Comparison of ENCODE assay signal across 13 mouse cellular contexts in the genomic region with DNA sequence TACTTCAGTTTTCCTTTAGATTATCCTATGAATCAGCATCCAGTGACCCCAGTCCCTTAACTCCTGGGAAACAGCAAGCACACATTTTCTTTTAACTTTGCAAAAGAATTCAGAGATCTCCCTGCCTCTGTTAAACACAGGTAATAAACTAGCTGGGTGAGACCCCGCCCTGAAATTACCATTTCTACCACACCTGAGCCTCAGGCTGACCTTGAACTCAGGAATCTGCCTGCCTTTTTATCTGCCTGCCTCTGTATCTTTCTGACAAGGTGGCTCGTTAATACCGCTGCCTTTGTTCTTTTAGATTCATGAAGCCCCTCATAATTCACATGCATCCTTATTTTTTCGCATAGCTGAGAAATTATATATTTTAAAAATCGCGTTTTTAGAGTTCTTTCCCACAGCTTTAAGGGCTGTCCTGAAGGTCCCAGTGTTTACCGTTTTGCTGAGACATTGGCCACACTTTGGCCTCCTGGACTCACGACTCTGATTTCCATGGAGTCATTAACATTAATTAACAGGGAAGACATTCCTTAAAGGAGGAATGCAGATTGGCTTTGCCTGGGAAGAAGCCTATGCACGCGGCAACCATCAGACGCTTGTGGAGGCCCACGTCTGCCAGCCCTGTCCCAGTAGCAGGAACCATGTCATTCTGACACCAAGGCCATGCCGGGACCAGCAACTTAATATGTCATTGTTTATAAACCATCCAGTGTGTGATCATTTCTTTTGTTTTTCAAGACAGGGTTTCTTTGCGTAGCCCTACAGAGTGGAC.
"Had no signal": no experiment of that assay in that cellular context is flagged by ENCODE, and none has a peak within 500 bp of the region (broad histone marks: within the 10 kb centered on the region; RNA-seq: fewer than 3 reads in every experiment).

No protein-coding gene starts in this region.

- H3K4me1 ChIP-seq: kidney, embryonic 15.5 days; midbrain, embryonic 13.5 days had no signal

- H3K27me3 ChIP-seq: kidney, embryonic 15.5 days; midbrain, embryonic 13.5 days had no signal

- H3K9ac ChIP-seq: kidney, embryonic 15.5 days; liver, embryonic 14.5 days; liver, postnatal 0 days; lung, embryonic 14.5 days; midbrain, embryonic 13.5 days had no signal

- DNase-seq: kidney, adult 8-10 months; kidney, postnatal 14 days; layer of hippocampus, postnatal 36 days; liver, postnatal 0 days; lung, embryonic 14.5 days; thymus, adult 18-20 months; thymus, postnatal 36 days had no signal

- H3K36me3 ChIP-seq: kidney, embryonic 15.5 days; midbrain, embryonic 13.5 days had no signal

- H3K9me3 ChIP-seq: kidney, embryonic 15.5 days; midbrain, embryonic 13.5 days had no signal

- H3K4me3 ChIP-seq: kidney, embryonic 15.5 days; left cerebral cortex, adult 2 months; midbrain, embryonic 13.5 days had no signal

- H3K27ac ChIP-seq: kidney, embryonic 15.5 days; left cerebral cortex, adult 2 months; liver, embryonic 14.5 days; macrophage; midbrain, embryonic 13.5 days had no signal

- ATAC-seq: liver, postnatal 0 days; lung, postnatal 0 days had no signal

- H3K4me2 ChIP-seq: kidney, embryonic 15.5 days; lung, embryonic 14.5 days; midbrain, embryonic 13.5 days had no signal
